Mouse (Mus musculus): ENCODE data around the gene Smarcd2. TPM values are rescaled to one million over a fixed set of nuclear protein-coding genes. Genes with fewer than 3 reads are reported as not detected.

Gene Smarcd2
- 9.2 TPM for polyA plus RNA-seq (2017; shearing (Covaris generic))

GRCm38 (mm10) chr11:106272644-106273310 is at the start of gene Smarcd2:
Smarcd2 (minus strand) TSS chr11:106272972.

GRCm38 (mm10) chr11:106314333-106314812 is 41.6 kb upstream of the Smarcd2 start, which contains the start of gene Cd79b:
Cd79b (minus strand) TSS chr11:106314762.

GRCm38 (mm10) chr11:106301765-106302164 is 29.0 kb upstream of the Smarcd2 start, which contains the start of gene Gh:
Gh (minus strand) TSS chr11:106301865.

GRCm38 (mm10) chr11:106276454-106276853 is 3.7 kb upstream of the Smarcd2 start, which contains the start of gene Tcam1:
Tcam1 (plus strand) TSS chr11:106276672.

GRCm38 (mm10) chr11:106255685-106256451 is 16.9 kb downstream of the Smarcd2 start, which contains the start of the genes Ftsj3 and Psmc5:
Ftsj3 (minus strand) TSS chr11:106256079.
Psmc5 (plus strand) TSS chr11:106256154.

GRCm38 (mm10) chr11:106216730-106217490 is 55.9 kb downstream of the Smarcd2 start, which contains the start of gene Ddx42:
Ddx42 (plus strand) TSS chr11:106216926.

GRCm38 (mm10) chr11:106215927-106216729 is 56.6 kb downstream of the Smarcd2 start, which contains the start of gene Ccdc47:
Ccdc47 (minus strand) TSS chr11:106216344.

Other genes starting within 250 kb of the Smarcd2 start
- 67.4 TPM for gene Dcaf7, start 236.1 kb downstream of the Smarcd2 start, polyA plus RNA-seq (2017; shearing (Covaris generic))
- gene Taco1, start 206.9 kb downstream of the Smarcd2 start, polyA plus RNA-seq (2017; shearing (Covaris generic)), result 16.8 TPM
- gene Map3k3, start 188.4 kb downstream of the Smarcd2 start, polyA plus RNA-seq (2017; shearing (Covaris generic)), result 15.1 TPM
- 1.4 TPM for gene Gm10840, start 112.1 kb downstream of the Smarcd2 start, polyA plus RNA-seq (2017; shearing (Covaris generic))
- gene Limd2, start 112.1 kb downstream of the Smarcd2 start, polyA plus RNA-seq (2017; shearing (Covaris generic)), result 784 TPM
- 42.8 TPM for gene Strada, start 70.8 kb downstream of the Smarcd2 start, polyA plus RNA-seq (2017; shearing (Covaris generic))
- gene Ccdc47, start 56.6 kb downstream of the Smarcd2 start, polyA plus RNA-seq (2017; shearing (Covaris generic)), result 129 TPM
- 67.6 TPM for gene Ddx42, start 56.0 kb downstream of the Smarcd2 start, polyA plus RNA-seq (2017; shearing (Covaris generic))
- 86.8 TPM for gene Ftsj3, start 16.9 kb downstream of the Smarcd2 start, polyA plus RNA-seq (2017; shearing (Covaris generic))
- gene Psmc5, start 16.8 kb downstream of the Smarcd2 start, polyA plus RNA-seq (2017; shearing (Covaris generic)), result 202 TPM
- gene Tcam1, start 3.7 kb upstream of the Smarcd2 start, polyA plus RNA-seq (2017; shearing (Covaris generic)), result 0.17 TPM
- gene Gh, start 28.9 kb upstream of the Smarcd2 start, polyA plus RNA-seq (2017; shearing (Covaris generic)), result not detected
- gene Cd79b, start 41.8 kb upstream of the Smarcd2 start, polyA plus RNA-seq (2017; shearing (Covaris generic)), result 40.6 TPM
- gene Scn4a, start 80.3 kb upstream of the Smarcd2 start, polyA plus RNA-seq (2017; shearing (Covaris generic)), result not detected
- 0.36 TPM for gene Prr29, start 92.5 kb upstream of the Smarcd2 start, polyA plus RNA-seq (2017; shearing (Covaris generic))
- 126 TPM for gene Icam2, start 115.1 kb upstream of the Smarcd2 start, polyA plus RNA-seq (2017; shearing (Covaris generic))
- gene Ern1, start 214.9 kb upstream of the Smarcd2 start, polyA plus RNA-seq (2017; shearing (Covaris generic)), result 1.4 TPM